Mouse (Mus musculus): ENCODE data around the gene Evl. TPM values are rescaled to one million over a fixed set of nuclear protein-coding genes. Genes with fewer than 3 reads are reported as not detected.

Evl gene
- polyA plus RNA-seq, 1 experiment from 2014 or later, result 123 TPM

GRCm38 (mm10) chr12:108657350-108657749 is 102.8 kb downstream of the Evl start:
- no peak overlapping the region for H3K27ac ChIP-seq (replicated peaks)
- no peak overlapping the region for H3K4me3 ChIP-seq
- no peak overlapping the region for H3K9ac ChIP-seq (replicated peaks)
- H3K27me3 ChIP-seq, result no peaks in the 10 kb centered on the region
- ATAC-seq (ENCODE audit: low FRiP score, low read depth), result no peak
- WGBS, result 82% methylated on average over 1 of the region's 1 CpGs
- no peaks in the 10 kb centered on the region for H3K4me1 ChIP-seq
- H3K9me3 ChIP-seq, result no peaks in the 10 kb centered on the region
- H3K36me3 ChIP-seq, result peaks cover 61% of the 10 kb centered on the region
- H3K4me2 ChIP-seq (replicated peaks), result no peak overlapping the region

GRCm38 (mm10) chr12:108668606-108669235 is 114.2 kb downstream of the Evl start:
- WGBS, result 83% methylated on average over 8 of the region's 8 CpGs
- no peaks in the 10 kb centered on the region for H3K27me3 ChIP-seq
- no peaks in the 10 kb centered on the region for H3K9me3 ChIP-seq
- peaks cover 33% of the 10 kb centered on the region for H3K36me3 ChIP-seq
- H3K4me2 ChIP-seq (replicated peaks), result no peak overlapping the region
- no peak overlapping the region for H3K9ac ChIP-seq (replicated peaks)
- no peak overlapping the region for H3K4me3 ChIP-seq
- peak overlapping the region; percentile 26 for H3K27ac ChIP-seq (replicated peaks)
- no peaks in the 10 kb centered on the region; the same call in 1 of the 2 replicates for H3K4me1 ChIP-seq
- ATAC-seq (ENCODE audit: low FRiP score, low read depth), result no peak

GRCm38 (mm10) chr12:108671541-108671940 is 117.0 kb downstream of the Evl start:
- no peaks in the 10 kb centered on the region; the same call in 1 of the 2 replicates for H3K4me1 ChIP-seq
- H3K9ac ChIP-seq (replicated peaks), result no peak overlapping the region
- peaks cover 51% of the 10 kb centered on the region for H3K36me3 ChIP-seq
- H3K9me3 ChIP-seq, result no peaks in the 10 kb centered on the region
- H3K4me3 ChIP-seq, result no peak overlapping the region
- no peak for ATAC-seq (ENCODE audit: low FRiP score, low read depth)
- H3K27ac ChIP-seq (replicated peaks), result no peak overlapping the region
- 98% methylated on average over 2 of the region's 2 CpGs for WGBS
- no peak overlapping the region for H3K4me2 ChIP-seq (replicated peaks)
- no peaks in the 10 kb centered on the region for H3K27me3 ChIP-seq

GRCm38 (mm10) chr12:108672908-108673307 is 118.4 kb downstream of the Evl start:
- Histone ChIP-seq H3K4me1 (no peaks in the 10 kb centered on the region; the same call in 1 of the 2 replicates), H3K27me3 (no peaks in the 10 kb centered on the region), H3K27ac (replicated peaks) (no peak overlapping the region), H3K36me3 (peaks cover 64% of the 10 kb centered on the region), H3K9ac (replicated peaks) (no peak overlapping the region), H3K4me3 (no peak overlapping the region), H3K9me3 (no peaks in the 10 kb centered on the region), H3K4me2 (replicated peaks) (no peak overlapping the region)
- 95% methylated on average over 4 of the region's 4 CpGs for WGBS
- no peak for ATAC-seq (ENCODE audit: low FRiP score, low read depth)

GRCm38 (mm10) chr12:108673546-108673945 is 119.0 kb downstream of the Evl start:
- 86% methylated on average over 3 of the region's 3 CpGs for WGBS
- H3K27me3 ChIP-seq, result no peaks in the 10 kb centered on the region
- peaks cover 66% of the 10 kb centered on the region for H3K36me3 ChIP-seq
- no peak overlapping the region for H3K9ac ChIP-seq (replicated peaks)
- H3K27ac ChIP-seq (replicated peaks), result no peak overlapping the region
- no peaks in the 10 kb centered on the region; the same call in 1 of the 2 replicates for H3K4me1 ChIP-seq
- H3K9me3 ChIP-seq, result no peaks in the 10 kb centered on the region
- ATAC-seq (ENCODE audit: low FRiP score, low read depth), result no peak
- no peak overlapping the region for H3K4me3 ChIP-seq
- no peak overlapping the region for H3K4me2 ChIP-seq (replicated peaks)

GRCm38 (mm10) chr12:108674502-108674901 is 120.0 kb downstream of the Evl start:
- WGBS, result 94% methylated on average over 4 of the region's 4 CpGs
- Histone ChIP-seq H3K27me3 (no peaks in the 10 kb centered on the region), H3K9ac (replicated peaks) (no peak overlapping the region), H3K4me3 (no peak overlapping the region), H3K27ac (replicated peaks) (no peak overlapping the region), H3K9me3 (no peaks in the 10 kb centered on the region), H3K4me2 (replicated peaks) (no peak overlapping the region), H3K4me1 (no peaks in the 10 kb centered on the region), H3K36me3 (peaks cover 76% of the 10 kb centered on the region)
- ATAC-seq (ENCODE audit: low FRiP score, low read depth), result no peak

GRCm38 (mm10) chr12:108674916-108675315 is 120.4 kb downstream of the Evl start:
- no peaks in the 10 kb centered on the region for H3K4me1 ChIP-seq
- H3K36me3 ChIP-seq, result peaks cover 77% of the 10 kb centered on the region
- H3K9ac ChIP-seq (replicated peaks), result no peak overlapping the region
- no peaks in the 10 kb centered on the region for H3K9me3 ChIP-seq
- H3K27me3 ChIP-seq, result no peaks in the 10 kb centered on the region
- H3K27ac ChIP-seq (replicated peaks), result no peak overlapping the region
- H3K4me2 ChIP-seq (replicated peaks), result no peak overlapping the region
- no peak for ATAC-seq (ENCODE audit: low FRiP score, low read depth)
- WGBS, result 97% methylated on average over 2 of the region's 2 CpGs
- H3K4me3 ChIP-seq, result no peak overlapping the region

- no peaks in the 10 kb centered on the region for H3K9me3 ChIP-seq
- H3K27me3 ChIP-seq, result no peaks in the 10 kb centered on the region
- no peak overlapping the region for H3K27ac ChIP-seq (replicated peaks)
- H3K36me3 ChIP-seq, result peaks cover 80% of the 10 kb centered on the region
- no peak overlapping the region for H3K4me3 ChIP-seq
- H3K9ac ChIP-seq (replicated peaks), result no peak overlapping the region
- H3K4me1 ChIP-seq, result no peaks in the 10 kb centered on the region
- 87% methylated on average over 8 of the region's 8 CpGs for WGBS
- no peak overlapping the region for H3K4me2 ChIP-seq (replicated peaks)
- ATAC-seq (ENCODE audit: low FRiP score, low read depth), result no peak
These were observed 121.3 kb downstream of the Evl start for GRCm38 (mm10) chr12:108675614-108676401.

- Histone ChIP-seq H3K4me1 (no peaks in the 10 kb centered on the region), H3K9me3 (no peaks in the 10 kb centered on the region), H3K4me2 (replicated peaks) (no peak overlapping the region), H3K27ac (replicated peaks) (no peak overlapping the region), H3K27me3 (no peaks in the 10 kb centered on the region), H3K36me3 (peaks cover 88% of the 10 kb centered on the region), H3K9ac (replicated peaks) (no peak overlapping the region), H3K4me3 (no peak overlapping the region)
- ATAC-seq (ENCODE audit: low FRiP score, low read depth), result no peak
- WGBS, result 91% methylated on average over 5 of the region's 5 CpGs
These were observed 122.6 kb downstream of the Evl start for GRCm38 (mm10) chr12:108677116-108677515.

GRCm38 (mm10) chr12:108678366-108678765 is 123.8 kb downstream of the Evl start:
- no peak overlapping the region for H3K4me3 ChIP-seq
- H3K27me3 ChIP-seq, result no peaks in the 10 kb centered on the region
- no peak overlapping the region for H3K27ac ChIP-seq (replicated peaks)
- H3K36me3 ChIP-seq, result peaks cover 90% of the 10 kb centered on the region
- H3K9ac ChIP-seq (replicated peaks), result no peak overlapping the region
- H3K4me2 ChIP-seq (replicated peaks), result no peak overlapping the region
- no peaks in the 10 kb centered on the region for H3K9me3 ChIP-seq
- H3K4me1 ChIP-seq, result no peaks in the 10 kb centered on the region
- no peak for ATAC-seq (ENCODE audit: low FRiP score, low read depth)
- 90% methylated on average over 4 of the region's 4 CpGs for WGBS

- H3K9me3 ChIP-seq, result no peaks in the 10 kb centered on the region
- 93% methylated on average over 8 of the region's 8 CpGs for WGBS
- no peak overlapping the region for H3K27ac ChIP-seq (replicated peaks)
- no peak overlapping the region for H3K4me3 ChIP-seq
- no peak overlapping the region for H3K4me2 ChIP-seq (replicated peaks)
- no peak overlapping the region for H3K9ac ChIP-seq (replicated peaks)
- no peak for ATAC-seq (ENCODE audit: low FRiP score, low read depth)
- H3K27me3 ChIP-seq, result no peaks in the 10 kb centered on the region
- H3K36me3 ChIP-seq, result peaks cover 89% of the 10 kb centered on the region
- no peaks in the 10 kb centered on the region for H3K4me1 ChIP-seq
These were observed 126.3 kb downstream of the Evl start for GRCm38 (mm10) chr12:108680861-108681260.

- Histone ChIP-seq H3K4me3 (no peak overlapping the region), H3K27ac (replicated peaks) (no peak overlapping the region), H3K27me3 (no peaks in the 10 kb centered on the region), H3K4me1 (no peaks in the 10 kb centered on the region), H3K9me3 (no peaks in the 10 kb centered on the region), H3K4me2 (replicated peaks) (no peak overlapping the region), H3K36me3 (peaks cover 89% of the 10 kb centered on the region), H3K9ac (replicated peaks) (no peak overlapping the region)
- ATAC-seq (ENCODE audit: low FRiP score, low read depth), result no peak
- WGBS, result 91% methylated on average over 13 of the region's 13 CpGs
These were observed 127.9 kb downstream of the Evl start for GRCm38 (mm10) chr12:108682240-108683023.

Data from midbrain, embryonic 12.5 days (tissue).